Mouse (Mus musculus) neural tube, embryonic 12.5 days (tissue): ENCODE results near the gene Cxcl14. TPM values are rescaled to one million over a fixed set of nuclear protein-coding genes. Genes with fewer than 3 reads are reported as not detected.

Source experiments
- ATAC-seq: fragments of 200-750 bp; cut with Nextera tagmentation; 2 replicates; pipeline ENCODE4 v1.8.0; 2017; ENCODE audit warnings: low read depth, mild to moderate bottlenecking, moderate TSS enrichment, moderate library complexity; ENCODE audit not compliant: low FRiP score
- H3K27ac ChIP-seq: fragments of 300-500 bp; sonication (generic); 2 replicates; pipeline ENCODE4 v1.5.1; 2016
- H3K27me3 ChIP-seq: fragments of 300-500 bp; sonication (generic); replicated peaks from 2 replicates; pipeline ENCODE4 v1.6.1; 2016; ENCODE audit warnings: mild to moderate bottlenecking
- H3K36me3 ChIP-seq: fragments of 300-500 bp; sonication (generic); 2 replicates; pipeline ENCODE4 v1.6.1; 2016; ENCODE audit warnings: mild to moderate bottlenecking
- H3K4me1 ChIP-seq: fragments of 300-500 bp; sonication (generic); 2 replicates; pipeline ENCODE4 v1.6.1; 2016
- H3K4me2 ChIP-seq: fragments of 300-500 bp; sonication (generic); replicated peaks from 2 replicates; pipeline ENCODE4 v1.6.1; 2016; ENCODE audit warnings: mild to moderate bottlenecking
- H3K4me3 ChIP-seq: fragments of 300-500 bp; sonication (generic); 2 replicates; pipeline ENCODE4 v1.5.1; 2016
- H3K9ac ChIP-seq: fragments of 300-500 bp; sonication (generic); 2 replicates; pipeline ENCODE4 v1.6.1; 2016; ENCODE audit warnings: mild to moderate bottlenecking
- H3K9me3 ChIP-seq: fragments of 300-500 bp; sonication (generic); 2 replicates; pipeline ENCODE4 v1.6.1; 2016; ENCODE audit warnings: mild to moderate bottlenecking
- WGBS: fragments of 180-500 bp; shearing (Covaris S2); methylation state at CpG from one replicate; pipeline ENCODE4 v1.1.7; 2016; 5-methylcytosine and 5-hydroxymethylcytosine counted together
- polyA plus RNA-seq: library from polyadenylated mRNA; unstranded; fragments of >200 nt; fragmentation: Nextera tagmentation; extraction: Ambion mirVana; gene quantifications from 2 replicates; pipeline ENCODE4 v1.2.1, GENCODE M21; 2016

Cxcl14 gene
- polyA plus RNA-seq, 1 experiment from 2014 or later: 42.3 TPM

DNA sequence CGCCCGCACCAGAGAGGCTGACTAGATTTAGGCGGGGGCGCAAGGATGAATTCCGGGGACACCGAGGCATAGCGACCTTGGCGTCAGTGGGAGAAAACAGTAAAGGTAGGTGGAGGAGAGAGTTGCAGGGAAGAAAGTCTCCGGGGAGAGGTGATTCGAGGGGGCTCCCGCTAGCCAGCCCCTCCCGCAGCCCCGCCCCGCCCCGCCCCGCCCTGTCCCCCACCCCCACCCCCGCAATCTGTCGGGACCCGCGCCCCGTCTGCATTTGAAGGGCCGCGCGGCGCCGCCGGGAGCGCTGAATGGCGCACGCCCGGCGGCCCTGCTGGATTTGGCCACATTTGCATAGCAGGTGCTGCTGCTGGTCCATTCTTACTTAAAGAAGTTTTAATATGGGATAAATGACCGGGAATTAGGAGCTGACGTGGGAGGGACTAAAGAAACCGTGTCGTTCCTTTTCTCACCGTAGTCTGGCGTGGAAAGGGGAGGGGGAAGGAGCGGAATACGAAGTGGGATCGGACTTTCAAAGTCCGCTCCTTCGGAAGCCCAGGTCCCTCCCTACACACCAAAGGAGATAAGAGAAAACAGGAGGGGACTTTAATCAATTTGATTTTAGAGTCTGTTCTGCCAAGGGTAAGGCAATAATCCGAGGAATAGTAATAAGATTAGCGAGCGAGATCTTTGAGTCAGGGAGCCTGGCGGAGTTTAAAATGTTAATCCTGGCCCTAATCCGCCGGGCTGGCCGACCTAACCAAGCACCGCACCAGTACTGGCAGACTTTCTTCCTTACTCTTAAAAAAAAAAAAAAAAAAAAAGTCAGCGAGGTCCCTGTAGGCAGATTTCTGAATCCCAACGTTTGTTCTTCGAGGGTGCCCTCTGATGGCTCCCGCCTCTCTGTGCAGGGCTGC lies 37.1 kb downstream of the Cxcl14 start:
- H3K4me3 ChIP-seq: peak overlapping the region; percentile 23
- WGBS: under 1% methylated on average over 55 of the region's 55 CpGs
- no peaks in the 10 kb centered on the region for H3K9me3 ChIP-seq
- H3K27ac ChIP-seq: no peak overlapping the region
- H3K36me3 ChIP-seq: no peaks in the 10 kb centered on the region
- peak overlapping the region; percentile 26; the same call in 1 of the 2 replicates for H3K9ac ChIP-seq
- H3K4me2 ChIP-seq: peak overlapping the region; percentile 63
- no peak for ATAC-seq
- H3K27me3 ChIP-seq: peaks cover 91% of the 10 kb centered on the region
- peaks cover 33% of the 10 kb centered on the region for H3K4me1 ChIP-seq

DNA sequence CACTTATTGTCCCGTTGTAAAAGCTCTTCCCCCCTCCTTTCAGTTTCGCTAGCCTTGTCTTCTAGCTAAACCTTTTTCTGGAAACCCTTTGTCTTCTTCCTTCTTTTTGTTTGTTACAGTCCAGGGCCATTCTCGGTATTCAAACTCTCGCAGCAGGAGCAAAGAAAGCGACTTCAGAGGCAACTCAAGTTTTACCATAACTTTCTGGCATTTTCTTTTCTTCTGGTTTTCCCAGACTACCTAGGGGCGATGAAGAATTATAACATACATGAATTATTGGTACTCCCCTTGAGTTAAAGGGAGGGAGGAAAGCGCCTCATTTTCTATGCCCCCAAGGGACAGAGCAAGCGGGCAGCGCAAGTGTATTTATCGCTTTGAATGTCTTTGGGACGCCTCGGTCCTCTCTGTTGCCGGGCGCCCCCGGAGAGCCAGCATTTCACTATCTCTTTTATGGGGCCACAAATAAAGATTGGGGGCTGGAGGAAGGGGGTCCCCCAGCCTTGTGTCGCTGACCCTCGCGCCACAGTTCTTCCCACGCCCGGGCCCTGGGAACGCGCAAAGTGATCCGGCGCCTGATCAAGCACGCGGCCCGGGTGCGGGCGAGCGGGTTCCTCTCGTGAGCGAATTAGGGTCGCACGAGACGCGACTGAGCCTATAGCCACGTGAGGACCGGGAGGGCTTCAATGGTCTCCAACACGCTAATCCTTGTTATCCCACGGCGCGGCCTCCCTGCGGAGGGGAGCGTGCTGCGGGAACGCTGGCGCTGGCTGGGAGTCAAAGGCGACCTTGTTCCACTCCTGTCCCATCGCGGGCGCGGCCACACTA lies 37.9 kb downstream of the Cxcl14 start:
- peaks cover 33% of the 10 kb centered on the region for H3K4me1 ChIP-seq
- H3K27ac ChIP-seq: no peak overlapping the region
- no peaks in the 10 kb centered on the region for H3K36me3 ChIP-seq
- ATAC-seq: 0 out of 2 replicates have a peak, but pooled peaks have one; percentile 22
- H3K4me2 ChIP-seq: peak overlapping the region; percentile 63
- peaks cover 91% of the 10 kb centered on the region for H3K27me3 ChIP-seq
- under 1% methylated on average over 52 of the region's 52 CpGs for whole genome bisulfite sequencing
- peak overlapping the region; percentile 26; the same call in 1 of the 2 replicates for H3K9ac ChIP-seq
- H3K4me3 ChIP-seq: peak overlapping the region; percentile 23
- H3K9me3 ChIP-seq: no peaks in the 10 kb centered on the region

DNA sequence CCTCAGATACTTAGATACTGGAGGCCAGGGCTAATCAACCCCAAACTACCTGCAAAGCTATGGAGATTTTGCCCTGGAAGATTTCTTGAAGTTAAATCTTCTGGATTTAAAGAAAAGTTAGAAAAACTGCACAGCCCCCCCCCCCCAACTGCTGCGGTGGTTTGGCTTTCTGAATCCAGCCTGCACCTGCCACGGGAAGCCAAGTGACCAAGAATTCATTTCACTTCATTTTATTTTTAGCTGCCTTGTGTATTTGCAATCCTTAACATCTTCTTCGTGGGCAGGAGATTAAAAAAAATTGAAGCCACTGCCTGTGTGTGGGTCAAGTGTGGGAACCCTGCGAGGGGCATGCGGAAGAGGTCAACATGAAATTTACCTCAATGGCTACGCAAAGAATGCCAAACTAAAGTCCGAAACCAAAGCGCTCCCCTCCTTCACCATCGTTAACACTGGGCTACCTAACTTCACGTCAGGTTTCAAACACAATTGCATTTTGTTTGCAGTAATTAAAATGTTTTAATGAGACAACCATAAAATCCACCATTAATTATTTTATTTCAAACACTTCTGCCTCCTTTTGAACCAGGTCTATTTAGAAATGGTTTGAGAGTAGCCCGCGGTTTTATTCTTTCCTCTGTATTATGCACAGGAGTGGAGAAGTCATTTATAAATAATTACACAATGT lies 38.7 kb downstream of the Cxcl14 start:
- Histone ChIP-seq H3K4me3 (no peak overlapping the region), H3K9ac (no peak overlapping the region), H3K27me3 (peaks cover 91% of the 10 kb centered on the region), H3K4me2 (peak overlapping the region; percentile 30; the same call in 1 of the 2 replicates), H3K9me3 (no peaks in the 10 kb centered on the region), H3K36me3 (no peaks in the 10 kb centered on the region), H3K27ac (no peak overlapping the region), H3K4me1 (peaks cover 39% of the 10 kb centered on the region)
- WGBS: 1% methylated on average over 12 of the region's 12 CpGs
- ATAC-seq: no peak

DNA sequence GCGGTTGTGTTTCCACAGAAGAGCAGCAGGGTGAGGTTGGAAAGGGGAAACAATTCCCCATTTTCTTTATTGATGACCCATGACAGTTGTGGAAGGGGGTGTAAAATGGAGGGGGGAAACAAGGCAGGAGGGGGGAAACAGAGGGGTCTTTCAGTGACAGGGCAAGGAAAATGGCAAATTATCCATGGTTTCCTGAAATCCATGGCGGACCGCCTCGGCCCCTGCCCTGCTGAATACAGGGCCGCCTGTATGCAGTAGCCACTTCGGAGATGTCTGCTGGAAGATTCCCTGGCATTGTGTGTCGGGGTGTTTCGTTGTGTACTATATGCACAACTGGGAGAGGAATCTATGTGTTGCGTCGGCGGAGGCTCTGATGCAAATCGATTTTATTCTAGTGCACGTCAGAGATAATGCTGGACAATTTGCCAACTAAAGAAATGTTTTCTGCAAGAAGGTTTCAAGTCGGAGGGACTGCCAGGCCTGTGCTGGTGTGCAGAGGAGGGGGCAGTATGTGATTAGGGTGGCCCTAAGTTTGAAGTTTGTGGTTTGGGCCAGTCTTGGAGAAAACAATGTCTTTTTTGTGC lies 39.5 kb downstream of the Cxcl14 start:
- no peak overlapping the region for H3K27ac ChIP-seq

DNA sequence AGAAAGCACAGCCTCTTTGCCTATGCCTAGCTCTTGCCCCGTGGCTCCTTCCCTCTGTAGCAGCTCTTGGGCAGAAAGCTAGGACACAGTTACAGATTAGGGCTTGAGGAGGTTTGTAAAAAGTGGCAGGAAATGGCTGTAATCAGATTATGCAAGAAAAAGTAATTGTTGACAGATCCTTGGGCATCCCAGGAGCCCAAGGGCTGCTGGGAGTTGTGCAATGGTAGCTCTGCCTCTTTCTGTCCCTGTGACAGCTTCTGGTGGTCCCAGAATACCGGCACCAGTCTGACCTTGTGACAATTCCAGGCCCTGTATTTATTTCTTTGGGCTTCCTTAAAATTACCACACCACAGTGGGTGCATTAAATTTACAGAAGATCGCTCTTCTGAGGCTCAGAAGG lies 43.0 kb downstream of the Cxcl14 start:
- H3K4me1 ChIP-seq: peaks cover 63% of the 10 kb centered on the region
- H3K9ac ChIP-seq: no peak overlapping the region
- H3K4me2 ChIP-seq: peak overlapping the region; percentile 63; the same call in 1 of the 2 replicates
- peaks cover 90% of the 10 kb centered on the region for H3K27me3 ChIP-seq
- no peak overlapping the region for H3K4me3 ChIP-seq
- WGBS: 14% methylated on average over 3 of the region's 3 CpGs
- H3K27ac ChIP-seq: no peak overlapping the region
- H3K36me3 ChIP-seq: no peaks in the 10 kb centered on the region
- ATAC-seq: no peak
- H3K9me3 ChIP-seq: no peaks in the 10 kb centered on the region

More for the DNA sequence above, 39.5 kb downstream of the Cxcl14 start:
- H3K9ac ChIP-seq: no peak overlapping the region
- H3K36me3 ChIP-seq: no peaks in the 10 kb centered on the region
- peak overlapping the region; percentile 30; the same call in 1 of the 2 replicates for H3K4me2 ChIP-seq
- peaks cover 47% of the 10 kb centered on the region for H3K4me1 ChIP-seq
- no peak overlapping the region for H3K4me3 ChIP-seq
- 3% methylated on average over 14 of the region's 14 CpGs for WGBS
- H3K27me3 ChIP-seq: peaks cover 91% of the 10 kb centered on the region
- ATAC-seq: no peak
- no peaks in the 10 kb centered on the region for H3K9me3 ChIP-seq

DNA sequence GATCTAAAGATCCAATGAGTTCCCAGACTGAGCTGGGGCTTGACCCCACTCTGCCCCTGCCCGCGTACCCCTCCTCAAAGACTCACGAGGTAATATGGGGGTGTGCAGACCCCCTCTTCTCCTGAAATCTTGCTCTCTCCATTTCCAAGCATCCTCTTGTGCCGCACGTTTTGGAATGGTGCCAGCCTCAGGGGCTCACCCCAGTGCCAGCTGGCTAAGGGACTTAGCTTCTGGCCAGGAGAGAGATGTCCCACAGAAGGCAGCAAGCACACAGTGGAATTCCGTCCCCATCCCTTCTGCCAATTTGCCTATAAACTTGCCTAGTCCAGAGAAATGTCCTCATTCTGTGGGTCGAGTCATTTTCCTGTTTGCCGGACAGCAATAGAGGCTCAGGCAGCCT lies 43.6 kb downstream of the Cxcl14 start:
- Histone ChIP-seq H3K4me1 (peaks cover 62% of the 10 kb centered on the region), H3K9ac (no peak overlapping the region), H3K9me3 (no peaks in the 10 kb centered on the region), H3K27ac (no peak overlapping the region), H3K4me2 (peak overlapping the region; percentile 63), H3K4me3 (no peak overlapping the region; the same call in 1 of the 2 replicates), H3K27me3 (peaks cover 94% of the 10 kb centered on the region), H3K36me3 (no peaks in the 10 kb centered on the region)
- no peak for ATAC-seq
- 4% methylated on average over 8 of the region's 8 CpGs for WGBS

DNA sequence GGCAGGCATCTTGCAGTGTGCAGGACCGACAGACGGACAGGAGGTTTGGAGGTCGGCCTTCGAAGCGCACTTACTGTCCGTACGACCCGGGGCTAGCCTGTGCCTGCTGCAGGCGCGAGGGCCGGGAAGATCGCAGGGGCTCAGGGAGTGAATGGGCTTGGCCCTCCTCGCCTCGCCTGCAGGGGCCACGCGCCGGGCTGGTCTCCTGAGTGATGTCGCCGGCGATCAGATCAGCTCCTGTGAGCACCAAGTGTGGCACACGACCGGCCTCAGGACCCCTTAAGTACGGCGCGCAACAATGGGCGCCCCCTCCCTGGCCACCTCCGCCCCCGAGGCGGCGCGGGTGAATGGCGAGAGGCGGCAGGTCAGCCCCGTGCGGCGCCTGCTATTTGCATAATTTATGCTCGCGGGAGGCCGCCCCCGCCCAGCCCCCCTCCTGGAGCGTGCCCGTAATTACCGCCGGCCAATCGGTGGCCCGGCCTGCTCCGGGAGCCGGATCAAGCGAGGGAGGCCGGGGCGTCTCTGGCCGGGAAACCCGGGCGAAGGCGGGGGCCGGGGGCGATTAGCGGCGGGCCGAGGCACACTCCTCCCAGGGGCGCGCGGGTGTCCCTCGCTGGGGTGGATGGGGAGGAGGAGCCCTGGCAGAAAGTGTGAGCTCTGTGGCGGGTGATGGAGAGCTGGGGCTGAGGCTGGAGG lies 44.3 kb downstream of the Cxcl14 start, which contains the start of gene Neurog1:
Gene Neurog1 (minus strand): TSS at position 240 of the 696 bp plus-strand sequence.
- Histone ChIP-seq H3K9me3 (no peaks in the 10 kb centered on the region), H3K27me3 (peaks cover 97% of the 10 kb centered on the region), H3K27ac (peak within 1 kb of the TSS; percentile 46; the same call in 1 of the 2 replicates), H3K4me3 (peak within 1 kb of the TSS; percentile 32), H3K4me2 (peak within 1 kb of the TSS; percentile 63), H3K4me1 (peaks cover 56% of the 10 kb centered on the region), H3K9ac (peak within 1 kb of the TSS; percentile 49), H3K36me3 (no peaks in the 10 kb centered on the region)
- peak; percentile 66 for ATAC-seq
- WGBS: under 1% methylated on average over 65 of the region's 65 CpGs

DNA sequence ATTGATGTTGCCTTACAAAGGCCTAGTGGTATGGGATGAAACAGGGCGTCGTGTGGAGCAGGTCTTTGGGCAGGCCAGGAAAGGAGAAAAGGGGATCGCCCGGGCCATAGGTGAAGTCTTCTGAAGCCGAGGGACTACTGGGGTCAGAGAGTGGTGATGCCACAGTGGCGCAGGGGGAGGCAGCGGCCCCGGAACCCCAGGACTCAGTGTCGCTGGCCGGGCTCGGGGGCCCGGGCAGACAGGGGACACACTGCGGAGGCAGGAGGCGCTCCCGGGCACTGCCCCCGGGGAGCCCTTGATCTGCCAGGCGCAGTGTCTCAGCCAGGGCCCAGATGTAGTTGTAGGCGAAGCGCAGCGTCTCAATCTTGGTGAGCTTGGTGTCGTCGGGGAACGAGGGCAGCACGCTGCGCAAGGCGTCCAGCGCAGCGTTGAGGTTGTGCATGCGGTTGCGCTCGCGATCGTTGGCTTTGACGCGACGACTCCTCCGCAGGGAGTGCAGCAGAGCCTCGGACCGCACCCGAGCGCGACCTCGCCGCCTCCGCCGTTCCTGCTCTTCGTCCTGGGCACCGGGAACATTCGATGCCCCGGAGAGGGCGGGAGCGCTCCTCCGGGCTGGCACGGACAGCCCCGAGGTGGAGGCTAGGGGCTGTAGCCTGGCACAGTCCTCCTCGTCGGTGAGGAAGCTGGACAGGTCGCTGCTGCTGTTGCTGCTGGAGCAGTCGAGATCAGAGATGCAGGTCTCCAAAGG lies 45.0 kb downstream of the Cxcl14 start:
- Histone ChIP-seq H3K27ac (peak overlapping the region; percentile 46; the same call in 1 of the 2 replicates), H3K36me3 (no peaks in the 10 kb centered on the region), H3K9ac (peak overlapping the region; percentile 49), H3K9me3 (no peaks in the 10 kb centered on the region), H3K4me3 (peak overlapping the region; percentile 32), H3K4me1 (peaks cover 49% of the 10 kb centered on the region), H3K4me2 (peak overlapping the region; percentile 63), H3K27me3 (peaks cover 97% of the 10 kb centered on the region)
- WGBS: under 1% methylated on average over 59 of the region's 59 CpGs
- ATAC-seq: peak; percentile 15; the same call in 1 of the 2 replicates

DNA sequence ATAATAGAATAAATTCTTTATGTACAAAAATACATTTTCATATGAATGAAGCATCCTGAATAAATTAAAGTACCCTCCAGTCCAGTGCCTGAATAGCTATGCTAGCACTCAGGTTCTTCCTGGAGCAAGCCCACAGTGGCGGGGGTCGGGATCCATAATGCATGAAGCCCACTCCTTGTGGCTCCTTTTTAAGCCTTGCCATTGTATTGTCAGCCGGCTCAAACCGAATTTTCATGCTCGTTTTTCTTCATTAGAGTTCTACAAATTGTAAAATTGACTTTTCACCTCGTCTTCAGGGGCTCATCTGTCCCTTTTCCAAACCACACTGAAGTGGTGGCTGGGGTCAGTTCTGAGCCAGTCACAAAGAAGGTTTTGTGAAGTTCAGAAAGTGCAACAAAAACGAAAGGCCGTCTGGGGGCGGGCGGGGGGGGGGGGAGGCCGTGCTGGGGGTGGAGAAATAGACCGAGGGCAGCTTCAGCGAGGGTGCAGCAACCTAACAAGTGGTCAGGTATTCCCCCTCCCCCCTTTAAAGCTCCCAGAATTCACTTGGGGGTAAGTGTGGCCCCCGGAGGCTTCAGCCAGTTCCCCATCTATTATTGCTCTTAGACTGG lies 45.7 kb downstream of the Cxcl14 start:
- H3K4me2 ChIP-seq: peak overlapping the region; percentile 63
- H3K27me3 ChIP-seq: peaks cover 98% of the 10 kb centered on the region
- peak overlapping the region; percentile 32 for H3K4me3 ChIP-seq
- no peaks in the 10 kb centered on the region for H3K36me3 ChIP-seq
- peak overlapping the region; percentile 37; the same call in 1 of the 2 replicates for H3K27ac ChIP-seq
- H3K9me3 ChIP-seq: no peaks in the 10 kb centered on the region
- WGBS: under 1% methylated on average over 14 of the region's 14 CpGs
- peaks cover 47% of the 10 kb centered on the region for H3K4me1 ChIP-seq
- H3K9ac ChIP-seq: peak overlapping the region; percentile 49
- ATAC-seq: no peak
